Mouse (Mus musculus) heart, embryonic 14.5 days (tissue): ENCODE measurements around the gene H2-Q2. TPM values are rescaled to one million over a fixed set of nuclear protein-coding genes. Genes with fewer than 3 reads are reported as not detected.
"Not testable (repeated sequence)": the region's sequence is repeated elsewhere in the genome, so short reads cannot be mapped to it uniquely, and the experiment has no call there.

Source experiments
- ATAC-seq: fragments of 200-750 bp; cut with Nextera tagmentation; 2 replicates; pipeline ENCODE4 v1.8.0; 2017; ENCODE audit warnings: low read depth, moderate TSS enrichment; ENCODE audit not compliant: insufficient number of reproducible peaks, insufficient read depth, low FRiP score
- H3K27ac ChIP-seq, 2 experiments: fragments of 200-500 bp in 1 of 2; fragments of 300-500 bp in 1 of 2; sonication (generic) in 1 of 2; replicated peaks in 1 of 2; 2 replicates each; pipeline ENCODE4 v1.5.1; 2012 to 2014; ENCODE audit warnings: low read depth in 2 of 2, low read length in 2 of 2, control low read depth in 1 of 2, mild to moderate bottlenecking in 1 of 2, mixed read lengths in 1 of 2; ENCODE audit not compliant: control insufficient read depth in 1 of 2, insufficient read depth in 1 of 2
- H3K27me3 ChIP-seq: fragments of 300-500 bp; sonication (generic); 2 replicates; pipeline ENCODE4 v1.6.1; 2014; ENCODE audit warnings: mild to moderate bottlenecking, low read length, control low read depth; ENCODE audit not compliant: control insufficient read depth, insufficient read depth
- H3K36me3 ChIP-seq: fragments of 300-500 bp; sonication (generic); 2 replicates; pipeline ENCODE4 v1.6.1; 2014; ENCODE audit warnings: mild to moderate bottlenecking, control low read depth, low read length, mixed read lengths; ENCODE audit not compliant: control insufficient read depth, insufficient read depth
- H3K4me1 ChIP-seq, 2 experiments: fragments of 200-500 bp in 1 of 2; fragments of 300-500 bp in 1 of 2; sonication (generic) in 1 of 2; 2 replicates each; pipeline ENCODE4 v1.6.1; 2012 to 2014; ENCODE audit warnings: low read length in 2 of 2, control low read depth in 1 of 2, mixed read lengths in 1 of 2; ENCODE audit not compliant: control insufficient read depth in 2 of 2, insufficient read depth in 2 of 2
- H3K4me2 ChIP-seq: fragments of 300-500 bp; sonication (generic); 2 replicates; pipeline ENCODE4 v1.6.1; 2014; ENCODE audit warnings: mild to moderate bottlenecking, low read length
- H3K4me3 ChIP-seq, 2 experiments: fragments of 200-500 bp in 1 of 2; fragments of 300-500 bp in 1 of 2; sonication (generic) in 1 of 2; 2 replicates each; pipeline ENCODE4 v1.5.1; 2012 to 2014; ENCODE audit warnings: low read length in 2 of 2, mild to moderate bottlenecking in 2 of 2, control low read depth in 1 of 2, low read depth in 1 of 2, moderate library complexity in 1 of 2; ENCODE audit not compliant: control insufficient read depth in 1 of 2, insufficient read depth in 1 of 2
- H3K9ac ChIP-seq: fragments of 300-500 bp; sonication (generic); 2 replicates; pipeline ENCODE4 v1.6.1; 2014; ENCODE audit warnings: mild to moderate bottlenecking, low read length
- H3K9me3 ChIP-seq: fragments of 300-500 bp; sonication (generic); 2 replicates; pipeline ENCODE4 v1.6.1; 2016; ENCODE audit warnings: low read length, control low read depth; ENCODE audit not compliant: control insufficient read depth
- WGBS: fragments of 180-500 bp; shearing (Covaris S2); extraction: QIAGEN DNeasy Blood & Tissue Kit; methylation state at CpG from one replicate; pipeline ENCODE4 v1.1.7; 2014; 5-methylcytosine and 5-hydroxymethylcytosine counted together
- polyA plus RNA-seq: library from polyadenylated mRNA; unstranded; fragments of >200 nt; fragmentation: Nextera tagmentation; extraction: Ambion mirVana; gene quantifications from 2 replicates; pipeline ENCODE4 v1.2.1, GENCODE M21; 2014

H2-Q2 gene
- polyA plus RNA-seq, 1 experiment from 2014 or later = 1.6 TPM

- H3K4me3 ChIP-seq = peak within 1 kb of the TSS; percentile 69 to 73
- peak within 1 kb of the TSS; percentile 100 for H3K4me2 ChIP-seq
- no peaks in the 10 kb centered on the region for H3K4me1 ChIP-seq
- WGBS = 1% methylated on average over 12 of the region's 16 CpGs
- peak within 1 kb of the TSS; percentile 78 for H3K9ac ChIP-seq
- H3K27ac ChIP-seq = no peak within 1 kb of the TSS
- H3K9me3 ChIP-seq = no peaks in the 10 kb centered on the region
- no peaks in the 10 kb centered on the region for H3K36me3 ChIP-seq
- no peaks in the 10 kb centered on the region for H3K27me3 ChIP-seq
- peak; percentile 93 for ATAC-seq
Observed at GRCm38 (mm10) chr17:35379369-35379728, 37.3 kb downstream of the H2-Q2 start, which contains the start of gene H2-Q4. H2-Q4 (plus strand) TSS chr17:35379617.

DNA sequence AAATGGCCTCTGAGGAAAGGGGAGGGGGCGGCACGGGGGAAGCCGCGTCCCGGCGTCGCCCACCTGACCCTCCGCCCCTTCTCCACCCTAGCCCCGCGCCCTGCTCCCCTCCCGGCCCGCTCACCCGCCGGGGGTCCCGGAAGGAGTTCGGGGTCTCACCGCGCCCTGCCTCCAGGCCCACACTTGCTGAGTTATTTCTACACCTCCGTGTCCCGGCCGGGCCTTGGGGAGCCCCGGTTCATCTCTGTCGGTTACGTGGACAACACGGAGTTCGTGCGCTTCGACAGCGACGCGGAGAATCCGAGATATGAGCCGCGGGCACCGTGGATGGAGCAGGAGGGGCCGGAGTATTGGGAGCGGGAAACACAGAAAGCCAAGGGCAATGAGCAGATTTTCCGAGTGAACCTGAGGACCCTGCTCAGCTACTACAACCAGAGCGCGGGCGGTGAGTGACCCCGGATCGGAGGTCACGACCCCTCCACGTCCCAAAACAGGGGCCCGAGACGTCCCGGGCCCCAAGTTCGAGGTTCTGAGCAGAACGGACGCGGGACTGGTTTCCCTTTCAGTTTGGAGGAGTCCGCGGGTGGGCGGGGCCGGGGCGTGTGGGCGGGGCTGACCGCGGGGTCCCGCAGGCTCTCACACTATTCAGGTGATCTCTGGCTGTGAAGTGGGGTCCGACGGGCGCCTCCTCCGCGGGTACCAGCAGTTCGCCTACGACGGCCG is 37.8 kb downstream of the H2-Q2 start:
- Histone ChIP-seq H3K27ac (no peak overlapping the region), H3K36me3 (no peaks in the 10 kb centered on the region), H3K9ac (peak overlapping the region; percentile 78), H3K4me2 (peak overlapping the region; percentile 100), H3K4me1 (no peaks in the 10 kb centered on the region), H3K4me3 (peak overlapping the region; percentile 69 to 73), H3K27me3 (no peaks in the 10 kb centered on the region), H3K9me3 (no peaks in the 10 kb centered on the region)
- ATAC-seq = peak; percentile 42; the same call in 1 of the 2 replicates
- 2% methylated on average over 59 of the region's 70 CpGs for WGBS

DNA sequence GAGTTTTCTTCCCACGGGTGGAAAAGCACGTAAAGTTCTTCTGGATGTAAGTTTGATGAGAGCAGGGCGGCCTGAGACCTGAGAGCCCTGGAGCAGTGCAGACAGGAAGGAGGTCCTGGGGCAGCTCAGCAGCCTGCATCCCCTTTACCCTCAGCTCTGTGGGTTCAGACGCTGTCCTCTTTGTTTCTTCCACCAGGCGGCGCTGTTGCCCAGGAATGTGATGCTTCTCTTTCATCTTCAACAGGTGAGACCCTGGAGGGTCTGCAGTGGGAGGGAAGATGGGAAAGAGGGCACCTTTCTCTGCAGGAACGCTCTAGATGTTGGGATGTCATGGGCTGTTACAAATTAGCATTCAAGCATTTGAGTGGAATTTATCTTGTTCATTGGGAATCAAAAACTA is 47.8 kb downstream of the H2-Q2 start:
- not testable (repeated sequence) for H3K4me1 ChIP-seq, H3K36me3 ChIP-seq, H3K9ac ChIP-seq, H3K27me3 ChIP-seq, H3K4me2 ChIP-seq, H3K9me3 ChIP-seq, ATAC-seq, H3K4me3 ChIP-seq, H3K27ac ChIP-seq
- WGBS = 3% methylated on average over 7 of the region's 7 CpGs

GRCm38 (mm10) chr17:35392671-35393070 is 50.6 kb downstream of the H2-Q2 start:
- not testable (repeated sequence) for H3K4me1 ChIP-seq, H3K9ac ChIP-seq, H3K9me3 ChIP-seq, ATAC-seq, H3K4me2 ChIP-seq, H3K27ac ChIP-seq, H3K27me3 ChIP-seq, H3K36me3 ChIP-seq, H3K4me3 ChIP-seq
- WGBS = 53% methylated on average over 2 of the region's 2 CpGs

GRCm38 (mm10) chr17:35393864-35394800 is 52.1 kb downstream of the H2-Q2 start:
- H3K27ac ChIP-seq, H3K36me3 ChIP-seq, H3K9ac ChIP-seq, H3K27me3 ChIP-seq, H3K4me1 ChIP-seq, H3K9me3 ChIP-seq: not testable (repeated sequence)
- ATAC-seq = peak; percentile 43; the same call in 1 of the 2 replicates
- under 1% methylated on average over 44 of the region's 75 CpGs for WGBS
- Histone ChIP-seq H3K4me2 (peak overlapping the region; percentile 52), H3K4me3 (peak overlapping the region; percentile 12 to 23; a peak in 3 of 4 replicates)

Other genes with a start within 250 kb of the H2-Q2 start
- 0.59 TPM in 1 of 2 replicates, not detected in the other for gene Ly6g5c, start 234.0 kb upstream of the H2-Q2 start, polyA plus RNA-seq
- 0.28 TPM in 1 of 2 replicates, not detected in the other for gene Ly6g5b, start 226.8 kb upstream of the H2-Q2 start, polyA plus RNA-seq
- gene Gpank1, start 220.8 kb upstream of the H2-Q2 start, polyA plus RNA-seq = 10.0 and 11.4 TPM in 2 replicates
- gene Csnk2b, start 220.2 kb upstream of the H2-Q2 start, polyA plus RNA-seq = 219 and 234 TPM in 2 replicates
- gene D17H6S53E, start 215.9 kb upstream of the H2-Q2 start, polyA plus RNA-seq = 8.7 and 10.1 TPM in 2 replicates
- gene Apom, start 210.2 kb upstream of the H2-Q2 start, polyA plus RNA-seq = 0.34 TPM in 1 of 2 replicates, not detected in the other
- gene Bag6, start 207.1 kb upstream of the H2-Q2 start, polyA plus RNA-seq = 63.3 and 68.6 TPM in 2 replicates
- gene Prrc2a, start 177.3 kb upstream of the H2-Q2 start, polyA plus RNA-seq = 81.9 and 138 TPM in 2 replicates
- gene Aif1, start 166.2 kb upstream of the H2-Q2 start, polyA plus RNA-seq = 7.4 and 9.4 TPM in 2 replicates
- 9.5 and 11.2 TPM in 2 replicates for gene Lst1, start 153.8 kb upstream of the H2-Q2 start, polyA plus RNA-seq
- 0.40 and 0.61 TPM in 2 replicates for gene Ltb, start 147.8 kb upstream of the H2-Q2 start, polyA plus RNA-seq
- not detected in 2 replicates for gene Tnf, start 140.2 kb upstream of the H2-Q2 start, polyA plus RNA-seq
- gene Lta, start 136.9 kb upstream of the H2-Q2 start, polyA plus RNA-seq = not detected in 2 replicates
- gene Gm16181, start 121.4 kb upstream of the H2-Q2 start, polyA plus RNA-seq = 0.69 TPM in 1 of 2 replicates, not detected in the other
- gene Atp6v1g2, start 108.6 kb upstream of the H2-Q2 start, polyA plus RNA-seq = 10.7 and 14.3 TPM in 2 replicates
- 3.1 and 4.2 TPM in 2 replicates for gene Nfkbil1, start 106.5 kb upstream of the H2-Q2 start, polyA plus RNA-seq
- 237 and 246 TPM in 2 replicates for gene Ddx39b, start 100.5 kb upstream of the H2-Q2 start, polyA plus RNA-seq
- gene H2-D1, start 79.5 kb upstream of the H2-Q2 start, polyA plus RNA-seq = 52.4 and 59.8 TPM in 2 replicates
- 0.08 TPM in 1 of 2 replicates, not detected in the other for gene H2-Q1, start 21.8 kb upstream of the H2-Q2 start, polyA plus RNA-seq
- gene H2-Q4, start 37.4 kb downstream of the H2-Q2 start, polyA plus RNA-seq = 1.7 and 2.1 TPM in 2 replicates
- 0.09 and 0.22 TPM in 2 replicates for gene H2-Q6, start 82.6 kb downstream of the H2-Q2 start, polyA plus RNA-seq
- gene H2-Q7, start 96.9 kb downstream of the H2-Q2 start, polyA plus RNA-seq = 0.47 and 0.89 TPM in 2 replicates
- gene H2-Q10, start 127.8 kb downstream of the H2-Q2 start, polyA plus RNA-seq = 0.09 and 0.14 TPM in 2 replicates
- not detected in 2 replicates for gene Pou5f1, start 163.8 kb downstream of the H2-Q2 start, polyA plus RNA-seq
- 52.8 and 55.9 TPM in 2 replicates for gene Tcf19, start 174.6 kb downstream of the H2-Q2 start, polyA plus RNA-seq
- 10.2 and 10.4 TPM in 2 replicates for gene Cchcr1, start 174.9 kb downstream of the H2-Q2 start, polyA plus RNA-seq
- 0.66 TPM in 1 of 2 replicates, not detected in the other for gene Psors1c2, start 191.0 kb downstream of the H2-Q2 start, polyA plus RNA-seq
- 0.50 and 0.57 TPM in 2 replicates for gene Cdsn, start 209.9 kb downstream of the H2-Q2 start, polyA plus RNA-seq
- gene 2300002M23Rik, start 225.2 kb downstream of the H2-Q2 start, polyA plus RNA-seq = not detected in 2 replicates